Mouse (Mus musculus): ENCODE measurements around the gene Pex26. TPM values are rescaled to one million over a fixed set of nuclear protein-coding genes. Genes with fewer than 3 reads are reported as not detected.

Gene Pex26
- total RNA-seq, 2 experiments from 2014 or later = 13.7 to 15.7 TPM

- no peak for DNase-seq (ENCODE audit: low spot score in 2 of 2)
These were observed 20.9 kb upstream of the Pex26 start for GRCm38 (mm10) chr6:121162616-121163015.

- DNase-seq (ENCODE audit: low spot score in 2 of 2) = no peak
These were observed 17.3 kb upstream of the Pex26 start for GRCm38 (mm10) chr6:121166098-121166552.

GRCm38 (mm10) chr6:121167381-121167975 lies 16.0 kb upstream of the Pex26 start:
- DNase-seq (ENCODE audit: low spot score in 2 of 2) = no peak

- no peak for DNase-seq (ENCODE audit: low spot score in 2 of 2)
These were observed 12.4 kb upstream of the Pex26 start for GRCm38 (mm10) chr6:121171102-121171501.

GRCm38 (mm10) chr6:121173471-121173870 lies 10.0 kb upstream of the Pex26 start:
- DNase-seq (ENCODE audit: low spot score in 2 of 2) = no peak

- DNase-seq (ENCODE audit: low spot score in 2 of 2) = no peak
These were observed 8.7 kb upstream of the Pex26 start for GRCm38 (mm10) chr6:121174761-121175160.

- DNase-seq (ENCODE audit: low spot score in 2 of 2) = no peak
These were observed 7.3 kb upstream of the Pex26 start for GRCm38 (mm10) chr6:121176011-121176730.

- no peak for DNase-seq (ENCODE audit: low spot score in 2 of 2)
These were observed 6.8 kb upstream of the Pex26 start for GRCm38 (mm10) chr6:121176731-121177098.

GRCm38 (mm10) chr6:121177118-121177708 lies 6.3 kb upstream of the Pex26 start:
- DNase-seq (ENCODE audit: low spot score in 2 of 2) = no peak

- peak; percentile 75 to 81 for DNase-seq (ENCODE audit: low spot score in 2 of 2)
These were observed 4.6 kb upstream of the Pex26 start for GRCm38 (mm10) chr6:121178700-121179358.

GRCm38 (mm10) chr6:121179846-121180245 lies 3.6 kb upstream of the Pex26 start:
- no peak for DNase-seq (ENCODE audit: low spot score in 2 of 2)

- peak; percentile 41 to 56 for DNase-seq (ENCODE audit: low spot score in 2 of 2)
These were observed 1.0 kb downstream of the Pex26 start for GRCm38 (mm10) chr6:121184198-121185140.

- DNase-seq (ENCODE audit: low spot score in 2 of 2) = no peak
These were observed 1.8 kb downstream of the Pex26 start for GRCm38 (mm10) chr6:121185232-121185631.

- no peak for DNase-seq (ENCODE audit: low spot score in 2 of 2)
These were observed 8.0 kb downstream of the Pex26 start for GRCm38 (mm10) chr6:121191261-121192009.

- DNase-seq (ENCODE audit: low spot score in 2 of 2) = no peak
These were observed 10.8 kb downstream of the Pex26 start for GRCm38 (mm10) chr6:121194061-121194955.

GRCm38 (mm10) chr6:121194956-121195731 lies 11.7 kb downstream of the Pex26 start:
- no peak for DNase-seq (ENCODE audit: low spot score in 2 of 2)

- no peak for DNase-seq (ENCODE audit: low spot score in 2 of 2)
These were observed 14.4 kb downstream of the Pex26 start for GRCm38 (mm10) chr6:121197807-121198365.

- DNase-seq (ENCODE audit: low spot score in 2 of 2) = no peak
These were observed 17.0 kb downstream of the Pex26 start for GRCm38 (mm10) chr6:121200458-121200857.
